Mouse (Mus musculus): ENCODE data around the gene Relb. TPM values are rescaled to one million over a fixed set of nuclear protein-coding genes. Genes with fewer than 3 reads are reported as not detected.

Gene Relb
- polyA plus RNA-seq, 1 experiment from 2014 or later, result 5.4 TPM

DNA sequence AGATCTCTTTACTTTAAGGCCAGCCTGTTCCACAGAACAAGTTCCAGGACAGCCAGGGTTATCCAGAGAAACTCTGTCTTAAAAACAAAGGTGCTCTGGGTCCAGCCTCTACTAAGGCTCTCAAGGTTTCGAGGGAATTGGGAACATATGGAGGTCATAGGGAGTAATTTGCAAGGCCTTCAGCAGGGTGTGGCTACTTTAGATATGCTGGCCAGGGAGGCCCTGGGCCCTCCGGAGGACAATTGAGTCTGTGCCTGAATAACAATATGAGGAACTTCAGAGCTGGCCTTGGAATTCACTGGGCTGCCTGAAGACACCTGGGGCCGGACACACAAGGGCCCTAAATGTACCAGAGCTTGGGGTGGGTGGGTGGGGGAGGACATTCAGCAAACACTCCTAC lies 53.7 kb downstream of the Relb start:
- peaks cover 11% of the 10 kb centered on the region for H3K36me3 ChIP-seq
- peaks cover 60% of the 10 kb centered on the region for H3K27me3 ChIP-seq
- no peak overlapping the region for H3K4me2 ChIP-seq
- no peak for ATAC-seq (ENCODE audit: low FRiP score)
- no peak overlapping the region for H3K9ac ChIP-seq
- no peak overlapping the region for H3K27ac ChIP-seq
- 72% methylated on average over 3 of the region's 3 CpGs for WGBS
- peaks cover 36% of the 10 kb centered on the region for H3K4me1 ChIP-seq (replicated peaks)
- no peaks in the 10 kb centered on the region for H3K9me3 ChIP-seq
- no peak overlapping the region for H3K4me3 ChIP-seq

DNA sequence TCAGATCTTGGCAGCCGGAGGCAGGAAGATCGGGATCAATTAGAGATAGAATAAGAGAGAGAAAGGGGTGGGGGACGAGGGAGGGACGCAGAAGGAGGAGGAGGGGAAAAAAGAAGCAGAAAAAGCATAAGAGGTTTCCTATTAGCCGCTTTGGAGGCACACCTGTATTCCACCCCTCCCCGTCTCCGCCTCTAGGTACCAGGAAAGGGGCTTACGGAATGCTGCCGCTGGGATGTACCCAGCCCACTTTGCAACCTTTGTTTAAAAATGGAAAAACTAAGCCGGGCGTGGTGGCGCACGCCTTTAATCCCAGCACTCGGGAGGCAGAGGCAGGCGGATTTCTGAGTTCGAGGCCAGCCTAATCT lies 55.5 kb downstream of the Relb start:
- Histone ChIP-seq H3K9me3 (no peaks in the 10 kb centered on the region), H3K9ac (peak overlapping the region; percentile 85), H3K4me1 (replicated peaks) (peaks cover 36% of the 10 kb centered on the region), H3K4me2 (peak overlapping the region; percentile 85), H3K27ac (peak overlapping the region; percentile 76; the same call in 1 of the 2 replicates), H3K4me3 (peak overlapping the region; percentile 73), H3K36me3 (peaks cover 18% of the 10 kb centered on the region), H3K27me3 (peaks cover 42% of the 10 kb centered on the region)
- ATAC-seq (ENCODE audit: low FRiP score), result no peak
- 23% methylated on average over 16 of the region's 16 CpGs for WGBS

DNA sequence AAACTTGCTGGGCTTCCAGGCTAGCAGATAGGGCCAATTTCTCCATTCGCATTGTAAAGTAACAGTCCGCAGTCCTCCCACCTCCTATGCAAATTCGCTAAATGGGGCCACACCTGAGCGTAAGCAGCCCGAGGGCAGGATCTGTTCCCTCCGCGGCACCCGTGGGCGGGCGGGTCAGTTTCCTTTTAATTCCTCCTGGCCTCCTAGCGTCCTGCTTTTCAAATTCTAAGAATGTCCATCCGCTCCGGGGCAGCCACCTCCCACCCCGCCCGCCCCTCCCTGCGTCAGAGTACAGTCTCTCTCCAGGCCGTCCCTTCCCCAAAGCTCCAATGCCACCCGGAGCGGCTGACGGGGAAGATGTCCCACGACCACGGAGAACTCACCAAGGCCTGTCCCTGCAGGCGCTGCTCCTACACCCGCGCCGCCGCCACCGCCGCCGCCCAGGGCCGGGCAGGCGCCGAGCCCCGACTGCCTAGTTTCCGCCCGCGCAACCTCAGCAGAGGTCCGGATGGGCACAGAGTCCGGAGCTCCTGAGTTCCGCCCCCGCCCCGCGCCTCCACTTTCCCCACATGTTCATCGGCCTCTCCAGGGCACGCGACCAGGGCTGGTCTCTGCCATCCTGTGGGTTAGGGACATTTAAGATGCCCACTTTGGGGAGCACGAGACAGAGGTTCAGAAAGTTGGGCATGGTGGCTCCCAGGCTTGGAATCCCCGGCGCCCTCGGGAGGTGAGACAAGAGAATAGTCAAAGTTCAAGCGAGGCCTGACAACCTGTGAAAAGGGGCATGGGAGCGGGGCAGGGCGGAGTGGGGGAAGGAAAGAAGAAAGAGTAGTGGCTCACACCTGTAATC lies 56.1 kb downstream of the Relb start:
- H3K4me3 ChIP-seq, result peak overlapping the region; percentile 73
- ATAC-seq (ENCODE audit: low FRiP score), result peak; percentile 84
- H3K36me3 ChIP-seq, result peaks cover 21% of the 10 kb centered on the region
- peak overlapping the region; percentile 76 for H3K27ac ChIP-seq
- H3K9me3 ChIP-seq, result no peaks in the 10 kb centered on the region
- H3K4me2 ChIP-seq, result peak overlapping the region; percentile 85
- peak overlapping the region; percentile 85 for H3K9ac ChIP-seq
- 1% methylated on average over 53 of the region's 53 CpGs for WGBS
- peaks cover 36% of the 10 kb centered on the region for H3K27me3 ChIP-seq
- peaks cover 36% of the 10 kb centered on the region for H3K4me1 ChIP-seq (replicated peaks)

DNA sequence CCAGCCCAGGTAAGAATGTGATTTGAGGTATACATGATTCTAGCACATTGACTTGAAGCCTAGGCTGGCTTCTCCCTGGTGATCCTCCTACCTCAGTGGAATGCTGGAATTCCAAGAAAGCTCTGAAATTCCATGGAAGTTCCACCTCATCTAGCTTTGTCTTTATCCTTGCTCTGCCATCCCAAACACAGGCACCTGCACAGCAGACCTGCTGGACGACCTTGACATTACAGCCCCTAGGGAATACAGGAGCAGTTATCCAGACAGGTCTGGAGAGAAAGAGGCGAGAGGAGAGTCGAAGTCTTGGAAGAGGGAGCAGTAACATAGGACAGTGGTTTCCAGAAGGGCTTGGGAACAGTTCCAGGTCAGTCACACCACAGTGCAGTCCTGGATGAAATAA lies 59.6 kb downstream of the Relb start:
- no peak for ATAC-seq (ENCODE audit: low FRiP score)
- no peak overlapping the region for H3K4me3 ChIP-seq
- H3K4me2 ChIP-seq, result no peak overlapping the region
- 81% methylated on average over 3 of the region's 3 CpGs for WGBS
- no peaks in the 10 kb centered on the region for H3K9me3 ChIP-seq
- H3K27ac ChIP-seq, result no peak overlapping the region
- no peak overlapping the region for H3K9ac ChIP-seq
- peaks cover 25% of the 10 kb centered on the region for H3K4me1 ChIP-seq (replicated peaks)
- H3K27me3 ChIP-seq, result peaks cover under 1% of the 10 kb centered on the region
- H3K36me3 ChIP-seq, result peaks cover 35% of the 10 kb centered on the region

DNA sequence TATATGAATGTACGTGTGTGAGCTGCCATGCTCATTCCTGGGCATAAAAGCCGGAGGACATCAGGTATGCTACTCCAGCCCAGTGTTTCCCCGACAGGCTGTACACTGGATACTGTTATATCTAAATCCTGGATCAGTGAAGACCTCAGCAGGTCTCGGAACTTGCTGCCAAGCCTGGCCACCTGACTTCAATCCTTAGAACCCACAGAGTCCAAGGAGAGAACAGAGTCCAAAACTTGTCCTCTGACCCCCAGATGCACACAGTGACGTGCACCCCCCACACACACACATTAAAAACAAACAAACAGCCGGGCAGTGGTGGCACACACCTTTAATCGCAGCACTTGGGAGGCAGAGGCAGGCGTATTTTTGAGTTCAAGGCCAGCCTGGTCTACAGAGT lies 61.8 kb downstream of the Relb start:
- WGBS, result 94% methylated on average over 8 of the region's 8 CpGs

DNA sequence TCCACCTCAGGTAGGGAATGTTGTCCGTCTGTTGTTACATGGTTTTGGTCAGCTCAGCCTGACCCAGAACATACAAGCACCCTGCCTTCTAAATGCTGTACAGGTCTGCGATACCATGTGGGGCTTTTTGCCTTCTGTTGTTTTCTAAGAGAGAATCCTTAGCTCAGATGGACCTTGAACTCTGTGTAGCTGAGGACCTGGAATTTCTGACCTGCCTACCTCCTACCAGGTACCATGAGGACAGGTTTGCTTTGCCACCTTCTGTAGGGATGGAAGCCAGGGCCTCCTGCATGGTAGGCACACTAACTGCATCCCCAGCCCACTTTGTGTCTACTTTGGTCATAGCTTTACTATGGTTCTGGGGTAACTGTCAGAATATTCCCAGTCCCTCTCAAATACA lies 63.4 kb downstream of the Relb start:
- Histone ChIP-seq H3K27me3 (no peaks in the 10 kb centered on the region), H3K4me1 (replicated peaks) (peaks cover 19% of the 10 kb centered on the region), H3K36me3 (peaks cover 42% of the 10 kb centered on the region), H3K4me2 (no peak overlapping the region), H3K9ac (no peak overlapping the region), H3K9me3 (peaks cover 3% of the 10 kb centered on the region; the same call in 1 of the 2 replicates), H3K27ac (no peak overlapping the region), H3K4me3 (no peak overlapping the region)
- ATAC-seq (ENCODE audit: low FRiP score), result no peak
- 100% methylated on average over 2 of the region's 2 CpGs for WGBS

More for the DNA sequence above, 61.8 kb downstream of the Relb start:
- Histone ChIP-seq H3K27me3 (no peaks in the 10 kb centered on the region), H3K27ac (no peak overlapping the region), H3K9ac (no peak overlapping the region), H3K4me2 (no peak overlapping the region), H3K4me3 (no peak overlapping the region), H3K9me3 (peaks cover 3% of the 10 kb centered on the region; the same call in 1 of the 2 replicates), H3K36me3 (peaks cover 42% of the 10 kb centered on the region), H3K4me1 (replicated peaks) (peaks cover 25% of the 10 kb centered on the region)
- no peak for ATAC-seq (ENCODE audit: low FRiP score)

DNA sequence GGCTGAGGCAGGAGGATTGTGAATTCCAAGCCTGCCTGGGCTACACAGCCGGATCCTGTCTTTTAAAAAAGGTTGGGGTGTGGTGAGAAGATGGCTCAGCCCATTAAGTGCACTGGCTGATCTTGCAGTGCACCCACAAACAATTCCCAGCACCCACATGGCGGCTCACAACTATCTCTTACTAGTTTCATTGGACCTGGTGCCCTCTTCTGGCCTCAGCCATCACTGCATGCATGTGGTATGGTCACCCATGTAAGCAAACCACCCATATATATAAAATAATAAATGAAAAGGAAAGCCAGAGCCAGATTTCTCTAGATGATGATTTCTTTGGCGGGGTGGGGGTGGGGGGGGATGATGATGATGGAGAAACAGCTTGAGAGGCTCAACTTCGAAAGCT lies 64.8 kb downstream of the Relb start:
- H3K4me1 ChIP-seq (replicated peaks), result peaks cover 33% of the 10 kb centered on the region
- peaks cover 3% of the 10 kb centered on the region; the same call in 1 of the 2 replicates for H3K9me3 ChIP-seq
- no peak overlapping the region for H3K4me2 ChIP-seq
- no peak for ATAC-seq (ENCODE audit: low FRiP score)
- H3K4me3 ChIP-seq, result no peak overlapping the region
- H3K27me3 ChIP-seq, result no peaks in the 10 kb centered on the region
- H3K36me3 ChIP-seq, result peaks cover 31% of the 10 kb centered on the region
- 89% methylated on average over 4 of the region's 4 CpGs for WGBS
- H3K27ac ChIP-seq, result no peak overlapping the region
- no peak overlapping the region for H3K9ac ChIP-seq

DNA sequence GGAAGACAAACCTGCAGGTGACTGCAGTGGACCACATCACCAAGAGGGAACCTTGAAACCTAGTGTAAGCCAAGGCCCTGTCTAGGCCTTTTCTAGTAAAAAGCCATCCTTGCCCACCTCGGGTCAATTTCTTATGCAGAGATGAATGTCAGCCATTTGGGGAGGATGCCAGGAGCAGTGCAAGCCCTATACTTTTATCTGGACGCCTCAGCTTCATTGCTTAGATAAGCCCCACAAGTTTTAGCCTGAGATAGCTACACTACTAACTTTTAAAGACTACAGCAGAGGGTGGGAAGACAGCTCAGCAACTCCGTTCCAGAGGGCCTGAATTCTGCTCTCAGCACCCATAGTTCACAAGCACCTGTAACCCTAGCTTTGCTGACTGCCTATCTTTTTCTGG lies 65.4 kb downstream of the Relb start:
- ATAC-seq (ENCODE audit: low FRiP score), result no peak

DNA sequence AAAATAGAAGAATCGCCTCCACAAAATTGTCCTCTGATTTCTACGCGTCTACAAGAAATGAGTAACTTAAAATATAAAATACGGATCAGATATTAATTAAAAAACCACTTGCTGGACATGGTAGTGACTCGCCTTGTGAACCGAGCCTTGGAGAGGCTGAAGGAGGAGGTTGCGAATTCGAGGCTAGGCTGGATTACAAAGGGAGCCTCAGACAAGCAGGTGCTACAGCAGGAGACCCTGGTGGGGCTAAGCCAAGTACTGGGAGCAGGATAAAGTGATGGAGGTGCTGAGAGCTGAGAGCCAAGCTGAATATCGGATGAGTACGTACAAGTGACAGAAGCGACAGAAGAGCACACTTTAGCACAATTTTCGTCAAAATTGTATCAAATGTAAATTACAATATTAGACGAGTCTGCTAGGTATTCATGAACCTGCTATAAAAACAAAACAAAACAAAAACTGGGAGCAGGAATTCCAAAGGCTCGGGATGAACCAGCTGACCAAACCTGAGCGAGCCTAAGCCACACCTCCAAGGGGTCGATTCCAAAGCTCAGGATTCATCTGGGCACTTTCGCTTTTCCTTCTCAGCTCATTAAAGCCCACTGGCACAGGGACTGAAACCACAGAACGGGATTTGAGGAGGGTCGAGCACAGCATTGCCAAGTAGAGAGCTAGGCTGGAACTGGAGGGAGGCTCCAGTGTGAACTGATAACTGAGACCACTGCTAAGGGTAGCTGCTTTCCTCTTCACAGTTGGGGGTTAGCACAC lies 66.4 kb downstream of the Relb start, which contains the start of gene Ppp1r37:
TSS of gene Ppp1r37 (minus strand) at position 434 of the 768 bp plus-strand sequence.
- Histone ChIP-seq H3K9ac (peak within 1 kb of the TSS; percentile 98), H3K27me3 (no peaks in the 10 kb centered on the region), H3K4me1 (replicated peaks) (peaks cover 49% of the 10 kb centered on the region), H3K27ac (peak within 1 kb of the TSS; percentile 96), H3K4me2 (peak within 1 kb of the TSS; percentile 100), H3K9me3 (peaks cover 3% of the 10 kb centered on the region; the same call in 1 of the 2 replicates), H3K36me3 (peaks cover 24% of the 10 kb centered on the region), H3K4me3 (peak within 1 kb of the TSS; percentile 99)
- peak; percentile 55 for ATAC-seq (ENCODE audit: low FRiP score)
- WGBS, result 3% methylated on average over 19 of the region's 19 CpGs

More for the DNA sequence above, 65.4 kb downstream of the Relb start:
- peaks cover 39% of the 10 kb centered on the region for H3K4me1 ChIP-seq (replicated peaks)
- H3K36me3 ChIP-seq, result peaks cover 25% of the 10 kb centered on the region
- no peaks in the 10 kb centered on the region for H3K27me3 ChIP-seq
- H3K9me3 ChIP-seq, result peaks cover 3% of the 10 kb centered on the region; the same call in 1 of the 2 replicates
- H3K4me2 ChIP-seq, result no peak overlapping the region
- H3K4me3 ChIP-seq, result no peak overlapping the region
- no peak overlapping the region for H3K27ac ChIP-seq
- H3K9ac ChIP-seq, result no peak overlapping the region
- WGBS, result 90% methylated on average over 3 of the region's 3 CpGs

DNA sequence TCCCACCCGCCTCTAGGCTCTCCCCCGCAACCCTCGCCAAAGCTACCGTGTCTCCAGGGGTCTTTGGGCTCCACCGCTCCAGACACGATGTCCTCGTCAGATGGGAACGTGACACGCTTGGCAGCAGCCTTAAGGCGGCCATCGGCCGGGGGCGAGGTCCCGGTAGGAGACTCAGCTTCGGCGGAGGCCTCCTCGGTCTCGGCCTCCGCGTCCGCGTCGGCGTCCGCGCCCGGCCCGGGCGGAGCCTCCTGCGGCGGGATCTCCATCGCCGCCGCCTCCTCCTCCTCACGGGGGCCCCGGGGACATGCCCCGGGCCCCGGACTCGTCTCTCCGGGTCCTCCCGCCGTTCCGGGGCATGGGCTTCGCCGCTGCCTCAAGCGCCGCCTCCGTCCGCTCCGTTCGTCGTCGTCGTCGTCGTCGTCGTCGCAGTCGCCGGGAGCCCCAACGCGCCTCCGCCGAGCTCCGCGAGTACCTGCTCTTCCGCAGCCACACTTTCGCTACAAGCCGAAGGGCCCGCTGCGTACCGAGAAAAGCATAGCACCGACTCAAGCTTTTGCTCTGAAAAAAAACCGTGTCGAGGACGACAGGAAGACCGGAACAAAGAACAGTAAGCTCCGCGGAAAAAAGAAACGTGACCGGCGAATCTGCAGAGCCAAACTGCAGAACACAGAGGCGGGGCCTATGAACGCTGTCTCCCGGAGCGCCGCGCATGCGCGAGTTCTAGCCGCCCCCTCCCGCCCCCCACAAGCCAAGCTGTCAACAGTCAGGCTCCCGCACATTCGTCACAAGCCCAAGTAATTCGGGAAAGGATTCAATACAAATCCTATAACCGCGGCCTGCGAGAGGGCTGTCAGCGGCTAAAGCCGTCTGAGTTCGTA lies 67.2 kb downstream of the Relb start:
- peak overlapping the region; percentile 100 for H3K4me2 ChIP-seq
- peaks cover 57% of the 10 kb centered on the region for H3K4me1 ChIP-seq (replicated peaks)
- peaks cover 3% of the 10 kb centered on the region; the same call in 1 of the 2 replicates for H3K9me3 ChIP-seq
- under 1% methylated on average over 86 of the region's 102 CpGs for WGBS
- H3K27ac ChIP-seq, result peak overlapping the region; percentile 96
- peak; percentile 84 for ATAC-seq (ENCODE audit: low FRiP score)
- H3K9ac ChIP-seq, result peak overlapping the region; percentile 98
- peaks cover 27% of the 10 kb centered on the region for H3K36me3 ChIP-seq
- peak overlapping the region; percentile 99 for H3K4me3 ChIP-seq
- no peaks in the 10 kb centered on the region for H3K27me3 ChIP-seq

DNA sequence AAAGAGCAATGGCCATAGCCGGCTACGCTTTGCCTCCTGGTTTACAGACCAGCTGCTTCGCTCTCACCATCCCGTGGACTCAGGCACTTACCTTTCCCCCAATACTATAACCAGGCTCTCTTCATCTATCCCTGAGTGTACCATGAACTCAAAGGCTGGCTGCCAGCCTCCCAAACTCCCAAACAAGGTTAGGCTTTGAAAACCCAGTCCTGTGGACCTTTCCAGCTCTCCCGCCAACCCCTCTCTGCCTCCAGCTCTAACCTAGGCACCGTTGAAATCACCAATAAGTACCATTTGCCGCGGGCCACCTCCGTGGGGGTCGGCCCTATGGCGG lies 67.8 kb downstream of the Relb start:
- peak overlapping the region; percentile 96 for H3K27ac ChIP-seq
- H3K27me3 ChIP-seq, result no peaks in the 10 kb centered on the region
- H3K4me1 ChIP-seq (replicated peaks), result peaks cover 63% of the 10 kb centered on the region
- peaks cover 27% of the 10 kb centered on the region for H3K36me3 ChIP-seq
- peak overlapping the region; percentile 98 for H3K9ac ChIP-seq
- H3K4me2 ChIP-seq, result peak overlapping the region; percentile 100
- H3K4me3 ChIP-seq, result peak overlapping the region; percentile 99
- 2% methylated on average over 11 of the region's 11 CpGs for WGBS
- no peak for ATAC-seq (ENCODE audit: low FRiP score)
- peaks cover 3% of the 10 kb centered on the region; the same call in 1 of the 2 replicates for H3K9me3 ChIP-seq
